Mouse (Mus musculus): Measurements from ENCODE around the gene Caln1. TPM values are rescaled to one million over a fixed set of nuclear protein-coding genes. Genes with fewer than 3 reads are reported as not detected.

Caln1 gene
- total and polyA plus RNA-seq, 2 experiments from 2014 or later, result not detected

DNA sequence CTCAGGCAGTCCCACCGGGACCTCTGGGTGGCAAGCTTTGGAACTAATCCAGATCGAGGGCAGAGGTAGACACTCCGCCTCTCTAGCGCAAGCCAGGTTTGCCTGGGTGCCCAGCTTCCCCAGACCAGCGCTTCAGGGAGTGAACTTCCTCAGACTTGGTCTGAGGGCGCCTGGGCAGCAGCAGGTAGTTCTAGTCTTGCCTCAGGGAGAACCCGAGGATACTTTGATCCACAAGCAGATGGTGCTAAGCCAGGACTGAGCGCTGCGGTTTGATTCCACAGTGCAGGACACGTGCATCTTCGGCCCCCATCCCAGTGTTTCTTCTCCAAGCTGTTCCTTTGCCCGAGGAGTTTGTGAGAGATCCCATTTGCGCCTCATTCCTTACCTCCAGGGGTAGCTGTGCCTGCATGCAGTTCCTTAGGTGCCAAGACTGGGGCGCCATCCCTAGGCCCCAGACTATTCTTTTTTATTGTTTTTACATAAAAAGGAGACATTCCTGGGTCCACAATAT is 80.8 kb downstream of the Caln1 start:
- Histone ChIP-seq H3K9ac (replicated peaks; ENCODE audit: low read depth, low read length) (no peak overlapping the region), H3K4me3 (ENCODE audit: low read depth, low read length) (no peak overlapping the region), H3K4me1 (ENCODE audit: control insufficient read depth, insufficient read depth) (no peaks in the 10 kb centered on the region), H3K36me3 (replicated peaks; ENCODE audit: control insufficient read depth, insufficient read depth, low read length) (no peaks in the 10 kb centered on the region), H3K27ac (ENCODE audit: low read depth) (no peak overlapping the region), H3K9me3 (replicated peaks; ENCODE audit: control insufficient read depth, low read length) (no peaks in the 10 kb centered on the region), H3K27me3 (ENCODE audit: control insufficient read depth, insufficient read depth, low read length) (peaks cover 42% of the 10 kb centered on the region), H3K4me2 (ENCODE audit: low read depth, low read length) (no peak overlapping the region)
- WGBS, result 6% methylated on average over 14 of the region's 14 CpGs
- TF ChIP-seq EP300 (IDR thresholded peaks at IDR 0.05; ENCODE audit: low read depth) (no peak), CTCF (IDR thresholded peaks at IDR 0.05; ENCODE audit: low read depth) (no peak)
- DNase-seq (ENCODE audit: low spot score), result no peak
- no peak for ATAC-seq (ENCODE audit: insufficient read depth, low read depth)

GRCm38 (mm10) chr5:130458076-130458475 is 88.8 kb downstream of the Caln1 start:
- Histone ChIP-seq H3K4me3 (ENCODE audit: low read depth, low read length) (no peak overlapping the region), H3K4me1 (ENCODE audit: control insufficient read depth, insufficient read depth) (no peaks in the 10 kb centered on the region), H3K36me3 (replicated peaks; ENCODE audit: control insufficient read depth, insufficient read depth, low read length) (no peaks in the 10 kb centered on the region), H3K9me3 (replicated peaks; ENCODE audit: control insufficient read depth, low read length) (no peaks in the 10 kb centered on the region), H3K27ac (ENCODE audit: low read depth) (no peak overlapping the region), H3K4me2 (ENCODE audit: low read depth, low read length) (no peak overlapping the region), H3K9ac (replicated peaks; ENCODE audit: low read depth, low read length) (no peak overlapping the region), H3K27me3 (ENCODE audit: control insufficient read depth, insufficient read depth, low read length) (no peaks in the 10 kb centered on the region)
- TF ChIP-seq EP300 (IDR thresholded peaks at IDR 0.05; ENCODE audit: low read depth) (no peak), CTCF (IDR thresholded peaks at IDR 0.05; ENCODE audit: low read depth) (no peak)
- DNase-seq (ENCODE audit: low spot score) (no peak), ATAC-seq (ENCODE audit: insufficient read depth, low read depth) (no peak)
- 75% methylated on average over 7 of the region's 7 CpGs for WGBS

DNA sequence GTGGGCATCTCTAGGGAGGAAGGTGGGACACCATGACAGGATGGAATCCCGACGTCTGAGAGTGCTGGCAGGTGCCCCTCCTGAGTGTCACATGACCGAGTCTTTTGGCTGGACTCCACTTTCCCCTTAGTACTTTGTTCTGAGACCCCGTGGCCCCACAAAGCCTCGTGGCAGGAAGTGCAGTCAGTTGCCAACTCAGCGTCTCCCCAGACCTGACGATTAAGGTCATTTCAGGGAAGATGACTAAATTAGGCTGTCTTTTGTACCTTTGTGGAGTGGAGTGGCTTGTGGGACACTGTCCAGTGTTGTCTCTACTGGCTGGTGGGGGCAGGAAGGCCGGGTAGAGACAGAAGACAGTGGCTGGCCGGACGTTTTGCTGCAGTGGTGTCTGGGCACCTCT is 103.0 kb downstream of the Caln1 start:
- Histone ChIP-seq H3K27me3 (ENCODE audit: control insufficient read depth, insufficient read depth, low read length) (no peaks in the 10 kb centered on the region), H3K4me1 (ENCODE audit: control insufficient read depth, insufficient read depth) (no peaks in the 10 kb centered on the region), H3K9me3 (replicated peaks; ENCODE audit: control insufficient read depth, low read length) (no peaks in the 10 kb centered on the region), H3K36me3 (replicated peaks; ENCODE audit: control insufficient read depth, insufficient read depth, low read length) (no peaks in the 10 kb centered on the region), H3K27ac (ENCODE audit: low read depth) (no peak overlapping the region), H3K9ac (replicated peaks; ENCODE audit: low read depth, low read length) (no peak overlapping the region), H3K4me3 (ENCODE audit: low read depth, low read length) (no peak overlapping the region), H3K4me2 (ENCODE audit: low read depth, low read length) (no peak overlapping the region)
- no peak for ATAC-seq (ENCODE audit: insufficient read depth, low read depth)
- no peak for TF ChIP-seq EP300 (IDR thresholded peaks at IDR 0.05; ENCODE audit: low read depth)
- no peak for TF ChIP-seq CTCF (IDR thresholded peaks at IDR 0.05; ENCODE audit: low read depth)
- 55% methylated on average over 10 of the region's 10 CpGs for WGBS
- no peak for DNase-seq (ENCODE audit: low spot score)

DNA sequence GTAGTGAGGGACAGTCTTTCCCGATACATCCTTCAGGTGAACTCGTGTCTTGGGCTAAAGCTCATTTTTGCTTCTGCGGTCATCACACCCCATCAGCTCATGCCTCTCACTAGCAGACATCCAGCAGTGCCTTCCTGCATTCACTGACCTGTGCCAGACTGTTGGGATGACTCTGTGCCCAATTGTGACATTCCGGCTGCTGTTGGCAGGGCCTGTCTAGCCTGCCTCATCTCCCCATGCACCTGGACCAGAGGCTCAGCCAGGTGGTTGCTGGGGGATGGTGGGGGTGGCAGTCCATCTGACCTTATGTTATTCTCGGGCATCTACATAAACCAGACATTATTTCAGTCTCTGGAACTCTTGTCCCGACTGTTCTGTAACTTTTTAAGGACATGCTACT is 105.6 kb downstream of the Caln1 start:
- ATAC-seq (ENCODE audit: insufficient read depth, low read depth) (no peak), DNase-seq (ENCODE audit: low spot score) (no peak)
- no peak overlapping the region for H3K4me2 ChIP-seq (ENCODE audit: low read depth, low read length)
- H3K4me1 ChIP-seq (ENCODE audit: control insufficient read depth, insufficient read depth), result no peaks in the 10 kb centered on the region
- no peak overlapping the region for H3K4me3 ChIP-seq (ENCODE audit: low read depth, low read length)
- no peaks in the 10 kb centered on the region for H3K9me3 ChIP-seq (replicated peaks; ENCODE audit: control insufficient read depth, low read length)
- no peaks in the 10 kb centered on the region for H3K27me3 ChIP-seq (ENCODE audit: control insufficient read depth, insufficient read depth, low read length)
- no peak overlapping the region for H3K9ac ChIP-seq (replicated peaks; ENCODE audit: low read depth, low read length)
- no peaks in the 10 kb centered on the region for H3K36me3 ChIP-seq (replicated peaks; ENCODE audit: control insufficient read depth, insufficient read depth, low read length)
- no peak for TF ChIP-seq CTCF (IDR thresholded peaks at IDR 0.05; ENCODE audit: low read depth)
- TF ChIP-seq EP300 (IDR thresholded peaks at IDR 0.05; ENCODE audit: low read depth), result no peak
- no peak overlapping the region for H3K27ac ChIP-seq (ENCODE audit: low read depth)
- WGBS, result 63% methylated on average over 6 of the region's 6 CpGs

DNA sequence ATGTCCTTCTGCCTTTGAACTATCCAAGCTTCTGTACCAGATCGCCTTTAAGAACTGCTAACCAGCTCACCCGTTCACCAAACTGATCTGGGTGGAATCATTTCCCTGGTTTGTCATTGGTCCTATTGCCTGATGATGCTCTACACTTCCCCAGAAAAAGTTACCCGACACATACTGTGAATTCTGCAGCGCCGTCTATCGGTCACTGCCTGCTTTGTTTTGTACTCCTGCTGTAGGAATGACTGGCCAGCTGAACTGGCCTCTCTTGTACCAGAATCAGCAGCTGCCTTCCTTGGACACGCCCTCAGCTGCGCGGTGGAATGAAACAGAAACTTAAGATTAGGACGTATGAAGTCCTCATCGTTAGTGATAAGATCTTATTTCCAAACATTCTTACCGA is 107.5 kb downstream of the Caln1 start:
- Histone ChIP-seq H3K27ac (ENCODE audit: low read depth) (no peak overlapping the region), H3K9ac (replicated peaks; ENCODE audit: low read depth, low read length) (no peak overlapping the region), H3K27me3 (ENCODE audit: control insufficient read depth, insufficient read depth, low read length) (no peaks in the 10 kb centered on the region), H3K4me3 (ENCODE audit: low read depth, low read length) (no peak overlapping the region), H3K36me3 (replicated peaks; ENCODE audit: control insufficient read depth, insufficient read depth, low read length) (no peaks in the 10 kb centered on the region), H3K9me3 (replicated peaks; ENCODE audit: control insufficient read depth, low read length) (no peaks in the 10 kb centered on the region), H3K4me1 (ENCODE audit: control insufficient read depth, insufficient read depth) (no peaks in the 10 kb centered on the region), H3K4me2 (ENCODE audit: low read depth, low read length) (no peak overlapping the region)
- no peak for DNase-seq (ENCODE audit: low spot score)
- no peak for TF ChIP-seq EP300 (IDR thresholded peaks at IDR 0.05; ENCODE audit: low read depth)
- 71% methylated on average over 12 of the region's 12 CpGs for WGBS
- no peak for ATAC-seq (ENCODE audit: insufficient read depth, low read depth)

- no peaks in the 10 kb centered on the region for H3K27me3 ChIP-seq (ENCODE audit: control insufficient read depth, insufficient read depth, low read length)
- H3K4me3 ChIP-seq (ENCODE audit: low read depth, low read length), result no peak overlapping the region
- WGBS, result 65% methylated on average over 1 of the region's 1 CpGs
- H3K27ac ChIP-seq (ENCODE audit: low read depth), result no peak overlapping the region
- DNase-seq (ENCODE audit: low spot score), result no peak
- ATAC-seq (ENCODE audit: insufficient read depth, low read depth), result no peak
- no peaks in the 10 kb centered on the region for H3K4me1 ChIP-seq (ENCODE audit: control insufficient read depth, insufficient read depth)
- H3K36me3 ChIP-seq (replicated peaks; ENCODE audit: control insufficient read depth, insufficient read depth, low read length), result no peaks in the 10 kb centered on the region
- no peak overlapping the region for H3K4me2 ChIP-seq (ENCODE audit: low read depth, low read length)
- no peaks in the 10 kb centered on the region for H3K9me3 ChIP-seq (replicated peaks; ENCODE audit: control insufficient read depth, low read length)
- TF ChIP-seq EP300 (IDR thresholded peaks at IDR 0.05; ENCODE audit: low read depth), result no peak
- no peak for TF ChIP-seq CTCF (IDR thresholded peaks at IDR 0.05; ENCODE audit: low read depth)
- no peak overlapping the region for H3K9ac ChIP-seq (replicated peaks; ENCODE audit: low read depth, low read length)
Measured at GRCm38 (mm10) chr5:130480290-130480689, 111.0 kb downstream of the Caln1 start.
